Mouse (Mus musculus) layer of hippocampus, postnatal 10 days (tissue): Measurements from ENCODE around the gene Brd4. TPM values are rescaled to one million over a fixed set of nuclear protein-coding genes. Genes with fewer than 3 reads are reported as not detected.
A peak's percentile ranks its signal among the peaks of the same experiment; 100 is the strongest.
"Not testable (repeated sequence)": the region's sequence is repeated elsewhere in the genome, so short reads cannot be mapped to it uniquely, and the experiment has no call there.

Experiments
- DNase-seq, 2 experiments: peaks; one replicate each; pipeline ENCODE4 v3.0.0; 2021; ENCODE audit warnings: low spot score in 2 of 2
- total RNA-seq, 2 experiments: library from RNA; stranded (reverse); gene quantifications; 2 replicates each; pipeline ENCODE4 v1.2.3; 2021

The Brd4 gene
- total RNA-seq, 2 experiments from 2014 or later = 112 to 126 TPM

DNA sequence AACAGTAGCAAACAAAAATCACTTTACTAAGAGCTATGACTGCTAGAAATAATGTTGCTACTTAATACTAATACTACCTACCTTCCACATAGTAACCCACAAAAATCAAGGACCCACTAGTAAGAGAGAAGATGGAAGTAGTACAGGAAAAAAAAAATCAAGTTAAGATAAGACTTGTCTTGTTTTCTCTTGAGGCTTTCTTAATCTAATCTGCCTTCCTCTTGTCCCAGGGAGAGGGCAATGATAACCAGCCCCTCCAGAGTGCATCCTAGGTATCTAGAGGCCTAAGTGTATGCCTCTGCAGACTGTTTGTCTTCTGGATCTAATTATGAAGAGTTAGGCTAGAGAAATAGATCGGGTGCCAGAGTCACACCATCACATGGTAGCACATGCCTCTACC lies 45.9 kb downstream of the Brd4 start:
- no peak for DNase-seq

DNA sequence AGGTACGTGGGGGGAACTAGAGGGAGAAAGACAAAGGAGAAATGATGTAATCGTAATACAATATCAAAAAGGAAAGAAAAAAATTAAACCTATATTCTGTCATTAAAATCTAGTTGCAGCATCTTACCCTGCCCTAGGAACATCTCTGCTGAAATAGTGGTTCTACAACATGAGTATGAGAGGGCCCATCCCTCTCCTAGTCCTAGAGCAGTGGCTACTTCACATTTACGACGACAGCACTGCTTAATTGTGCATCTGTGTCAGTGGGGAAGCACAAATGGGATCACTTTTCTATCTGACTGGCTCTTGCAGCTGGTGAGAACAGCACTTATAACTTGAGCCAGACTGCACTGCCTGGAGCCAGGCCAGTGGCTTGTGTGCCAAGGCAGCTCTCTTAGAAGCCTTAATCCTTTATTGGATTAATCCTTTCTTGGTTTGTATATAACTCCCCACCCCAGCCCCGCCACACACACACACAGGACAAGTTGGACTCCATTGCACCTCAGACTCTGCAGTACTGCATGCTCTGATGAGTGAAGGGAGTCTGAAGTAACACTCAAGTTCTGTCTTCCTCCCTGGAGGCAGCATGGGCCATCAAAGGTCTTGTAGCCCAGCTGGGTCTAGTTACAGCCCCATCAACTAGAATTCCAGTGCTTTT lies 48.9 kb downstream of the Brd4 start:
- peak; percentile 71 to 78 for DNase-seq

DNA sequence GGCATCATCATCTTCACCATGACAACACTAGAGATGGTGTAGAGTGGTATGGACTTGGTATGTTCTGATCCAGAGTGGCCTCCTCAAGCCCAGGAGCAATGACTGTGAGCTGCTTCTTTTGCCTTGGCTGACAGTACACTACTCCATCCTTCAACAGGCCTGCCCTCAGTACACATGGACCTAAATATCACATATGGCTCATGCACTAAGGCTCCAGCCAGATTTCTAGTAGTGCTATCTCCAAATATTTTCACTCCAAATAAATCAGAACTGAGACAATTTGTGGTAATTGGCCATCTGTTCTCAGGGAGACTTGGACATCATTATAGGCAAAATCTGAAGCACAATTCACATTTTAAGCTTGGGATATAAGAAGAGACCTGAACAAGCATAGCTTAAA lies 51.3 kb downstream of the Brd4 start:
- no peak for DNase-seq

DNA sequence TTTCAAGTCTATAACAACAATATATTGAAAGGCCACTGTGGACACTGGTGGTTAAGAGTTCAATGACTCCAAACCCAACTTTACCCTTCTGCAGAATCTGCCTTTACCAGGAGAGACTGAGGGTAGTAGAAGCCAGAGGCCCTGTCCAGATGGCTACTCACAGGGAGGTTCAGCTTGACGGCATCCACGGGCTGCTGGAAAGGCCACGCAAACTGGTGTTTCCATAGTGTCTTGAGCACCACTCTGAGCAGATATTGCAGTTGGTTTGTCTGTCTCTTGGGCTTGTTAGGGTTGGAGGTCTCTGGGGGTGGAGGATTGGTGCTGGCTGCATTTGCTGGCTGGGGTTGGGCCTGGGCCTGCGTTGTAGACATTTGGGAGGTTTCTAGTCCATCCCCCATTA lies 55.3 kb downstream of the Brd4 start:
- no peak for DNase-seq

DNA sequence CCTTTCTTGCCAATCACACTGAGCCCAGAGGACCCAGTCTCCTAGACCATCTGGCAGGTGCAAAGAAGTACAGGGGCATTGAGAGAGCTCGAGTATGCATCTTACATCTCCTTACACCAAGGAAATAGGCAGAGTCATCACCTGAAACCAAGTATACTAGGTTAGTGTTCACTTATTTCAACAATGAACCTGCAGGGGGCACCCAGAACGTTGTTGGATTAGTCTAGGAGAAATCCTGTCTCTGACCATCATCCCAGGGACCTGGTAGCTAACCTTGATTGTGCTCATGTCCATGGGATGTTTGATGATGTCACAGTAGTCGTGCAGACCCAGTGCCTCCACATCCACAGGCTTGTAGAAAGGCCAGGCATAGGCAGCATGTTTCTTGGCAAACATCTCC lies 63.6 kb downstream of the Brd4 start:
- no peak for DNase-seq

DNA sequence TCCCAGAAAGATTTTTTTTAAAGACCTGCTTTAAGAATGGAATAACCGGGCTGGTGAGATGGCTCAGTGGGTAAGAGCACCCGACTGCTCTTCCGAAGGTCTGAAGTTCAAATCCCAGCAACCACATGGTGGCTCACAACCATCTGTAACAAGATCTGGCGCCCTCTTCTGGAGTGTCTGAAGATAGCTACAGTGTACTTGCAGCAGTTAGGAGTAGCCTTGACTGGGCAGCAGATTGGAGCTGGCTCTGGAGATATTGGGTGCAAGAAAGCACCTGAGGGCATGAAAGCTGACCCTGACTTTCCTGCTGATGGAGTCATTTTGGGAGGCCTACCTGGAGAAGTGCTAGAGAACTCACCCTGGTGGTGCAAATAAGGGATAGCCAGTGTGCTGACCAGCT lies 68.9 kb downstream of the Brd4 start:
- not testable (repeated sequence) for DNase-seq

DNA sequence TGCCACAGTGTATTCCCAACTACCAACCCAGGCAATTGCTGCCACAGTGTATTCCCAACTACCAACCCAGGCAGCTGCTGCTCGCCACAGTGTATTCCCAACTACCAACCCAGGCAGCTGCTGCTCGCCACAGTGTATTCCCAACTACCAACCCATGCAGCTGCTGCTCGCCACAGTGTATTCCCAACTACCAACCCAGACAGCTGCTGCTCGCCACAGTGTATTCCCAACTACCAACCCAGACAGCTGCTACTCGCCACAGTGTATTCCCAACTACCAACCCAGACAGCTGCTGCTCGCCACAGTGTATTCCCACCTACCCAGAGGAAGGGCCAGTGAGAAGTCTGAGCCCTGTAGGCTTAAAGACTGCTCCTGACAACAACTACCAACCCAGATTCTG lies 73.0 kb downstream of the Brd4 start:
- not testable (repeated sequence) for DNase-seq

DNA sequence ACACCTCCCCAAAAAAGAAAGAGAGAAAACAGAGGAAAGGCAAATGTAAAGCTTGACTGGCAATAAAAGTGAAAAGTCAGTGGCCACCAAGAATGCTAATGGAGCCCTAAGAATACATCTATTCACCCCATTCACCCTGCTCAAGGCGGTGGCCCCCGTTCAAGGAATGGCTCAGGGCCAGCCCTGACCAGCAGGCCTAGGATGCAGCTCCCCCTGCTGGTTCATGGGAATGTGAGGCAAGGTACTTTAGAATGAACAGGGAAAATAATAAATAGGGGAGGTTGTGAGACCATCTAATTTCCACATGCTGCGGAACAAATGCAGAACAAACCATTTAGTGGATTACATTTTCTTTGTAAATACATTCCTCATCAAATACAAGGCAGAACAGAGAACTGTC lies 74.8 kb downstream of the Brd4 start:
- peak; percentile 77 to 82 for DNase-seq

DNA sequence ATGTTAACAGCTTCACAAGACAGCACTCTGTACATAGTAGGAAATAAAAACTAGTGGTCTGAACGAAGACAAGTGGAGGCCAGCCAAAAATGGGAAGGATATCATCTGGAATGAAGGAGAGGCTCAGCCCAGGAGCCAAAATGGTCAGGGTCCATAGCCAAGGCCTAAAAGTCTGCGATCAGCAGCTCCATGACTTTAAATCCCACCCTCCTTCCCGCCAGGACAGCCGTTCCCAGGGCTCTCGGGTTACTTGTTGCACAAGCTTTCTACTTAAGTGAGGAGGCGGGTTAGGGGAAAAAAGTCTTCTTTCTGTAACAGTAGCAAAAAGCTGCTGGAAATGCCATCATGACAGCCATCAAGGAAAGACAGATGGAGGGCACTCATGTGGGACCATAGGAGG lies 75.4 kb downstream of the Brd4 start:
- no peak for DNase-seq

DNA sequence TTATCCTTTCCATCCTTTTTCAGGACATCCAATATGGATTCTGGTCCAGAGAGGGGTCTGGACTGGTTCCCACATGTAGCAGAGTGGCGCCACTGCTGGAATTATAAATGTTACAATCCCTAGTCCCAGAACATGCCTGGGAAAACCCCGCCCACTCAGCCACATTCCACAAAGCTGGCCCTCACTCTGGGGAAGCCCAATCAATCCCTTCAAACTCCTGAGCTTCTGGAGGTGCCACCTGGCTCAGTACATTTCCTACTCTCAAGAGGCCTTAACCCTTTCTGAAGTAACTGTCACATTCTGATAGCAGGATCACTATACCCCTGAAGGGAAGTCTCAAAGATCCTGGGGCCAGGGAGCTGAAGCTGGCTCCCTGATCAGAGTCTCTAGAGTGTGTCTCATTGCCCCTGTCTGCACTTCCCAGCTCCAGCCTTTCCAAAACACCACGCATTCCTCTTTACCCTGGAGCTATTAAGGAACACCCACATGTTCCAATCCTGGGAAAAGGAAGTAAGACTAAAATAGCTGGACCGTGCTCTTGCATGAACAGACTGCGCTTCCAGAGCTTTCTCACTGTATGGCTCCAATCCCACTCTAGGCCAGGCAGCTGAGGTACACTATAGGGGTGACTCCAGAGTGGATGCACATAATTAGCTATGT lies 76.8 kb downstream of the Brd4 start:
- DNase-seq = no peak

DNA sequence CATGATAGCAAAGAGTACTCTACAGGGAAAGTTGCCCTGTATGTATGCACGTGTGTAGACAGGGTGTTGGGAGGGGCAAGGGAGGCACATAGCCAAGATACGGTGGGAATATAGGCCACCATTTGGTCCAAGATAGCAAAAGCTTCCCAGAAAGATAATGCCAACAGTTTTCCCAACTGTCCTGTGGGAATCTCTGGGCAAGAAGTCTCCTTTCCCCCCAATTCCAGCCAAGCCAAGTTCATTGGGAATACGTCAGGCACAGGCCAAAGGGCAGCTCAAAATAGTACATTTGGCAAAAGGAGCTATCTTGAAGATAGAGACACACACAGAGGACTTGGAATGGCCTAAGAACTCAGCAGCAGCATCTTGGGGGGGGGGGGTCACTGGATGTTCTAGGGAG lies 79.2 kb downstream of the Brd4 start:
- no peak for DNase-seq

DNA sequence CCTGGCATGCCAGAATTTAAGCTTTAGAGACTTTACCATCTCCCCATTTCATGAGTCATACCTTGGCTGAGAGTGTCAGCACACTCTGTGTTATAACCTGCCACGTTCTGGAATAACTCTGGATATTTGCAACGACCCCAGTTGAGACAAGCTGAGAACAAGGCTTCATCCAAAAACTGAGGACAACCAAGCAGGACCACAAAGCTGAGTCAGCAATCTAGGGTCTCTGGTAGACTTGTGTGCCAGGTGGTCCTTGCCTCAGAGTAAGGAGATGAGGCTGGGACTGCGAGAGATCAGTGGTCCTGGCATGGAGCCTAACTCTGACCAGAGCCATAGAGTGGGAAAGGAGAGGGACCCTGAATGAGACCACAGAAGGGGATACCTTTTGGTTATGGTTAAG lies 81.5 kb downstream of the Brd4 start:
- no peak for DNase-seq

DNA sequence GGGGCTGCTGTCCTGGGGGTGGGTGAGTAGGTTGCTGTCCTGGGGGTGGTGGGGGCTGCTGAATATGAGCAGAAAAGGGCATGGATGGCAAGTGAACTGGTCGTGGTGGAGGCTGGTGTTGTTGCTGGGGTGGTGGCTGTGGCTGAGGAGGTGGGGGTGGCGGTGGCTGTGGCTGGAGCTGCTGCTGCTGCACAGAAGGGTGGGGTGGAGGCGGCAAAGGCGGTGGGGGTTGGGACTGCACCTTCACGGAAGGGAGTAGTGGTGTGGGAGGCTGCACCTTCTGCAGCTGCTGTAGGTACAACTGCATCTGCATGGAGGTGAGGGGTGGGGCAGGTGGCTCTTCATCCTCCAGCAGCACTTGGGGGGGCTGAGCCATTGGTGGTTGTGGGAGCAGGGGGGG lies 83.4 kb downstream of the Brd4 start:
- no peak for DNase-seq

DNA sequence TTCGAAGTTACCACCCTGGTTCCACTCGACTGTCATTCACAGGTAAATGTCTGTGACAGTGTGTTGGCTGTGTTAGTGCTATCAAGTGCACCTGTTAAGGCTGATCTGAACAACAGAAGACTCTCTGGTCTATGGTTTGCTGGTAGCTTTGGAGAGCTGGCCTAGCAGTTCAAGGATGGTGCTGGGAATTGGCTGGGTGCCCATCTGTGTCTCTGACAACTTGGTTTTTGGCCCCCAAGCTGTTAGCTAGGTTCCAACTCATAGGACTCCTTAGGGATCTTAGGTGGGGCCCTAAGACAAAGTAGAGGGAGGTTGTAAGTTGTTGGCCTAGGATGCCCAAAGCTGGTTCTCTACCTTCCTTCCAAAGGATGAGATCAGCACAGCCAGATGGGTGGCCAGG lies 84.7 kb downstream of the Brd4 start:
- no peak for DNase-seq

DNA sequence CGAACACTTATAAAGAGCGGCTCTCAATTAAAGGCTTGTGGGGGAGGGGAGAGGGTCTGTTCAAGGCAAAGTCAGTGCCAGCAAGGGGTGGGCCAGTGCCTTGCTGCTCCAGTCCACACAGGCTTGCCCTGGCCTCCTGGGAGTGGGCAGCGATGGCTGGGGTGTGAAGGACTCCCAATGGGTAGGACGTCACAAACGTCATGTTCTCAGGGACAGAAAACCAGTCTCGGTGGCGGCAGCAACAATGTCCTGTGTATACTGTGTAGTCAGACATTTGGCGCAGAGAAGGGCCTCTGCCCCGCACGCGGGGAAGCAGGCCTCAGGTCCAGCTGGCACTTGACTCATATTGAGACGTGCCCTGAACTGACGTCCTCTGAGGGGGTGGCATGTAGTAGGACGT lies 87.4 kb downstream of the Brd4 start:
- DNase-seq = no peak

DNA sequence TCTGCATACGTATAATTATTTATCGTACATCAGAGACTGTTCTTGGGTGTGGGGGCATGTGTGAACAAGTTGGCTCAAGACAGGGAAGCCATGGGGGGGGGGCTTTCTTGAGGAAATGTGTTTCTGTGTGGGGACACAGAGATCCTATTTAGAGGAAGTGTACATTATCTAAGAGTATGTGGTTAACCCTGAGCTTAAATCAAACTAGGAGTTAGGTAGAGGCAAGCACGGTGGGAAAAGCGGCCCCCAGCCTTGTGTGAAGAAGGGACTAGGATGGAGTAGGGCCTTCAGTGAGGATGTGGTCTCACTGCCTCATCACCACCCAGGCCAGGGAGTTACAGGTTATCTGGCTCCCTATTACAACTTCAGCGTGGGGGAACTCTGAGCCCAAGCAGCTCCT lies 88.8 kb downstream of the Brd4 start:
- no peak for DNase-seq

DNA sequence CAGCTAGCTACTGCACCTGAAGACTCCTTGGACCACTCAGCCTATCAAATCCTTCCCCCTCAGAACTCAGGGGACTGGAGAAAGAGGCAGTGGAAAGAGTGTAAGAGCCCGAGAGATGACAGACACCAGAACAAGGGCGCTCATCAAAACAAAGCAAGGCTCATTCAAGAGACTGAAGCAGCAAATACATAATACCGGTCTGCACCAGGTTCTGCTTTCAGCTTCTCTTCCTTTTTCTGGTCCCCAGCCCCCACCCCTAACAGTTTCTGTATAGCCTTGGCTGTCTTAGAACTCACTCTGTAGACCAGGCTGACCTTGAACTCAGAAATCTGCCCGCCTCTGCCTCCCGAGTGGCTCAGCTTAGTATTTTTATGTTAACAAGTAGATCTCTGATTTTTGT lies 91.5 kb downstream of the Brd4 start:
- no peak for DNase-seq

DNA sequence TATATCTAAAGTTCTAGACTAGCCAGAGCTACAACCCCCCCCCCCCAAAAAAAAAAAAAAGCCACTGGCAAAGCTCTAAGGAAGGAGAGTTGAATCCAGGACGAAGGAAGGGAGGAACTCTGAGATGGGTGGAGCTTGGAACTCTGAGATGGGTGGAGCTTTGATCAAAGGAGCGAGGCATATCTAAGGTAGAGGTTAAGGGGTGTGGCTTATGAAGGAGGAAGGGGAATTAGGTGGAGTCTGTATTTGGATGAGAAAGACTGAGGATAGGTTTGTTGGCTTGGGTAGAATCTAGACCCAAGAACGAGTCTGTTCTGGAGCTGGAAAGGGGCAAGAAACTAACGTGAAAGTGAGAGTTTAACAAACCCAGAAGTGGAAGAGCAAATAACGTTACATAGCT lies 94.7 kb downstream of the Brd4 start:
- DNase-seq = no peak

DNA sequence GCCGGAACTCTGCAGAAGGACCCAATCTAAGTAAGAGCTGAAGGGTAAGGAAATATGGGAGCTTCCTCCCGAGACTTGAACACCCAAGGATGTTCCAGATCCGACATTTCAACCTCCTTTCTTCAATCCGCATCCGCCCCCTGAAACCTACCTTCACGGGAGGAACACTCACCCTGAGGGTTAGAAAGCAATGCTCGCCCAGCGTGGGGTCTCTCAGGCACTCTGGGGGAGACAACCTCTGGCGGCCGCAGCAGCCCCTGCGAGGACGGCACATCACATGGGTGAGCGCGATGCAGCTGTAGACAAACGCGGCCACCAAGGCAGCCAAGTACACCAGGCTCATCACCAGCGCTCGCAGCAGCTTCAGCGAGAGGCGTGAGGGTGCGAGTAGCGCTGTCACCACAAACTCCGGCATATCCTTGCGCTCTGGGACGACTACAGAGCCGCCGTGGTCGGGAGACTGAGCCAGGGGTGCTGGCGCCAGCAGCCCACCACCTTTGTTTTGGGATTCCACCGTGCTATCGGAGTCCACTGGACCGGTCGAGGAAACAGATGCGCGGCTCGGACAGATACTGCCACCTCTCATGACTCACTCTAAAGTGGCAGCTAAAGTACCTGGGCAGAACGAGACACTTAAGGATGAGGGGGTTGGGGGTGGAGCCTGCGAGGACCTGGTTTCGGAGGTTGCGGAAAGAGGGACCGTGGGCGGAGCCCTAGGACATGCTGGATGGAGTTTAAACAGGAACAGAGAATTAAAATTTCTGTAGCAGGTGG lies 95.5 kb downstream of the Brd4 start, which contains the start of gene Ephx3:
Ephx3 (minus strand) TSS at position 687 of the 774 bp plus-strand sequence.
- no peak for DNase-seq

DNA sequence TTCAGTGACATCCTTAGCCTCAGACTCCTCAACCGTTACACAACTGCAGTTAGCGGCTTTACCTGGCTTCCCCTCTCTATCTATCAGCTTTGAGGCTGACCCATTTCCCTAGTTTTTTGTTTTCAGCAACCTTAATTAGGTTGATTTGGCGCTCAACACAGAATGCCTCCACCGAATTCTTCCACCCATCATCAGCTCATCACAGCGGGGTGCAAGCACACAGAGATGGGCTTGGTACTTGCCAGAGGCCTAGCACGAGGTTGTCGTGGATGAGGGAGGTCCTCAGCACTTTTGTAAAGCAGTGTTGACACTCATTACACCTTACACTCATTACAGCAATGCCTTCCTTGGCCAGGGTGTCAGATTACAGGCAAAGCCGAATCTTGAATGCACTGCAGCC lies 101.5 kb downstream of the Brd4 start:
- DNase-seq = no peak

DNA sequence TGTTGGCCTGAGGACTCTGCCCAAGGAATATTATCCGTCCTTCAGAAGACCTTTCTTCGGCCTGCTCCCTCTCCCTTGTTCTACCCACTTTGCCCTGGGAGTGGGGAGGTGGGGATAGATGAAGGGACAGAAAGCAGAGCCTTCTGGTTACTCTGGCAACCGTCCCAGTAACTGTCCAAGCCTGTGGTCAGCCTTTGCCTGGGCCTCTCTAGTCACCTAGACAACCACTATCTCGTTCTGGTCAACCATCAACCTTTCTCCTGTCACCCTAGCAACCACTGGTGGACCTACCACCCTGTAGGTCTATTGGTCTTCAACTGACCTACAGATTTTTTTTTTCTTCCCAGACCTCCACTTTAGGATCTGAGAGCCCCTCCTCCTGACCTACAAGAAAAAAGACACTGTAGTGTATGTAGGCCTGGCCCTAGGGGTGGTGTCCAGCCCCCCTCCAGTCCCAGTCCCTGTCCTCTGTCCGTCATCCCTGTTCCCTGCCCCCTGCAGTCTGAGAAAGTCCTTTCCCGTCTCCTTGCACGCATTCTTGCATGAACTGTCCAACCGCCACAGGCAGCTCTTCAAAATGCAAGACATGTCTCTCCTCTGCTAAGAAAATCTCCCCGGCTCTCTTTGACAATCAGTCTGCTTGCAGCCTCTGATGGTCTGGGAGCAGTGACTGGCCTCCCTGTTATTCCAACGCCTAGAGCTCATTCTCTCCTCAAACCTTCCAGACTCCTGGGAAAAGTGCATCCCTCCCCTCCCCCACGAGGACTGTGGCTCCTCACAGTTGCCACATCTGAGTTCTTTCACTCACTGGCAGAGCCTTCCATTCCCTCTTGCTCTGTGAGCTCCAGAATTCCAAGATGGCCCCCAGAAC lies 104.7 kb downstream of the Brd4 start:
- DNase-seq = peak; percentile 35 to 53

DNA sequence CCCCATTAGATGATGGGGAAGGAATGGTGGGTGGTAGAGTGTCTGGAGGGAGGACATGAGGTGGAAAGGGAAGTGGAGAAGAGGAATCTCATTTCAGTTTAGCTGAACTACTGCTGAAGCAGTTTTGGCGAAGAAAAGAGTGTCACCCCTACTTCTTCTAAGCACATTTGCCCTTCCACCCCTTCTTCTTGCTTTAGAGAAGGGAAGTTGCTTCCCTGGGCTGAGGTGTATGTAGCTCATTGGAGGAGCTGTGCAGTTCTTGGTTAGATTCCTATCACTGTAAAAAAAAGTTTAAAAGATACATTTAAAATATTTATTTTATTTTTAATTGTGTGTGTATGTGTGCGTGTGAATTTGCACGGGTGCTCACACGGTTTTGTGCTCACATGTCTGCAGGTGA lies 107.6 kb downstream of the Brd4 start:
- no peak for DNase-seq
